Mouse (Mus musculus) liver, postnatal 0 days (tissue): ENCODE results near the gene Ptprq.

ENCODE experiments used
- CTCF ChIP-seq: sonication (generic); IDR thresholded peaks from 2 replicates; pipeline ENCODE4 v1.5.1; 2016; ENCODE audit warnings: antibody characterized with exemption, low read depth
- EP300 ChIP-seq: IDR thresholded peaks from 2 replicates; pipeline ENCODE4 v1.6.1; 2016; ENCODE audit warnings: antibody characterized with exemption, low read depth, mild to moderate bottlenecking

DNA sequence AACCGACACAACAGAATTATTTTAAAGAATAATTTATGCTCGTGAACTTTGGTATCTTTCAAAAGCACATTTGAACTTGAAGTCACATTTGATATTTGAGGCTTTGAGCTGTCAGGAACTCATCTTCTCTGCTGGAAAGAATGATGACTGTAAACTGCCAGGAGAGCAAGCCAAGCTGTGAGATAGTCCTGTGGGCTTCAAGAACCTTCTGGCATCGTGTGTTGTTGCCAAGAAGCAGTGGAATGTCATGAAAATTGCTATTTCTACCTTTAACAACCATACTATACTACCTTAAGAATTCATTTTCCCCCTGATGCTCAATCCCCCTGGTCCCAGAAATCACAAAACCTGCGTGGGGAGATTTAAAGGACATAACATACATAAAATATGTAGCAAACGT, 200.6 kb downstream of the Ptprq start:
- TF ChIP-seq CTCF (no peak), EP300 (no peak)
